Mouse (Mus musculus): ENCODE results near the gene Gm28048.

Gene Gm28048

DNA sequence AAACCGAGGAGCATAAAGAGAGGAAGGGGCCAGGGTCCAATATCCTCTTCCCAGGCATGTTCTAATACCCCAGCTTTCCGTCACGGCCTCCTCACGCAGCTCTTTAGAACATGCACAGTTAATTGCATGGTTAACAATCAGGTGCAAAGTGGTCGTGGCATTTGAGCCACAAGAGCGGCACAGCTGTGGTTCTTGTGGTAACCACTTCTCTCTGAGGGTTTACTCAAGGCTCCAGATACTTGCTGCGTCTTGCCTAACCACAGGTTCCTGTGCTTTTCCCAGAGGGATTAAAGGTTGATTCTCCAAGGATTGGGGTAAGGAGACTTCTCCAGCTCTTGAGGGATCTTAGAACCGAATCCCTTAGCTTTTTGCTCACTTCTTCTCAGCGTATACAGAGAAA lies 90.6 kb downstream of the Gm28048 start:
- DNase-seq (ENCODE audit: low spot score): no peak

DNA sequence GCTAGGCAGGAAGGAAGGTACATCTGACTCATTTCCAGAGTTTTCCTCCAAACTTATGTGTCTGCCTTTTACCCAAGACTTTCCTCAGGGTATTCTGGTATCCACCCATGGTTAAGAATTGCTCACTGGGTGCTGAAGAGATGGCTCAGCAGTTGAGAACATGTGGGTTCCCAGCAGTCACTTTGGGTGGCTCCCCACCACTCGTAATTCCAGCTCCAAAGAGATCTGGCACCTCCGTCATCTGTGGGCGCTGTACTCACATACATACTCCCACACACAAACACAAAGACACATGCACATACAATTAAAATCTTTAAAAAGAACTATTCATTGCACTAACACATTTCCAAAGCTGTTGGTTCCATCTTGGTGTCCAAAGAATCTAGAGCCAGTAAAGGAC lies 92.7 kb downstream of the Gm28048 start:
- DNase-seq (ENCODE audit: low spot score): no peak

DNA sequence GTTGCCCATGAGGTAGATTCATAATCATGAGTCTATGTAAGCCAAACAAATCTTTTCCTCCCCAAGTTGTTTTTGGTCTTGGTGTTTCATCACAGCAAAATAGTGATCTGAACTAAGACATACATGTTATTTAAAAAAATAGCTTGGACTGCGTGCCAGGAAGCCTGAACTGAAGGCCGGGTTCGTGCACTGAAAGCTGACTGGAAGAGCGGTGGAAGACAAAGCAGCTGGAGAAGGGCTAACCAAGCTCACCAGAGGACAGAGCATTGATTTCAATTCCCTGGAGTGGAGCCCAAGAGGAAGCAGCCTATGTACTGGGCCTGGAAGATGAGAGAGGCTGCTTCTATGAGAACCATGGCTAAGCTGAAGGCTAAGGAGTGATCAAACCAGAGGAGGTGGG lies 94.9 kb downstream of the Gm28048 start:
- DNase-seq (ENCODE audit: low spot score): no peak

DNA sequence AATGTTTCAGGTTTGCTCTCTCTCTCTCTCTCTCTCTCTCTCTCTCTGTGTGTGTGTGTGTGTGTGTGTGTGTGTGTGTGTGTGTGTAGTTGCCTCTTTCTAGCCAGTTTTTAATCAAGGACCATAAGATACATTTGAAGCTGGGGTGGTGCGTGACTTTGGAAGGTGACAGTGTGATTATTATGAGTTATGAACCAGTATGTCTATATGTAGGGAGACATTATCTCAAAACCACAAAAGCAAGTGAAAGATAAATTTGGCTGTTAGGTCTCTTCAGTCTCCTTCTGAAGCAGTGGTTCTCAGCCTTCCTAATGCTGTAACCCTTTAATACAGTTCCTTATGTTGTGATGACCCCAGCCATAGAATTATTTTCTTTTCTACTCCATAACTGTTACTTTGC lies 96.5 kb downstream of the Gm28048 start:
- DNase-seq (ENCODE audit: low spot score): no peak

DNA sequence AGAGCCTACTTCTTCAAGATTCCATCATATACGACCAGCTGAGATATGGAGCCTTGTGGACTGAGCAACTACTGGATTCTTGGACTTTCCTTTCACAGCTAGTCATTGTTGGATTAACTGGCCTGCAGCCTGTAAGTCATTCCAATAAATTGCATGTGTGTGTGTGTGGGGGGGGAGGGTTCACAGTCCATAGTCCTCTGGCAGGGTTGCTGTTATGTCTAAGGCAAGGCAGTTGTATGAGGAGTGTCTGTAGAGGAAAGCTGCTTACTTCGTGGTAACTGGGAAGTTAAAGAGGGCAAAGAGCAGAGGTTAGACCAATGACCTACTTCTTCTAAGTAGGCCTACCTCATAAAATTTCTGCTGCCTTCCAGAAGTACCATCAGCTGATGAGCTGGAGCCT lies 98.2 kb downstream of the Gm28048 start:
- no peak for DNase-seq (ENCODE audit: low spot score)

DNA sequence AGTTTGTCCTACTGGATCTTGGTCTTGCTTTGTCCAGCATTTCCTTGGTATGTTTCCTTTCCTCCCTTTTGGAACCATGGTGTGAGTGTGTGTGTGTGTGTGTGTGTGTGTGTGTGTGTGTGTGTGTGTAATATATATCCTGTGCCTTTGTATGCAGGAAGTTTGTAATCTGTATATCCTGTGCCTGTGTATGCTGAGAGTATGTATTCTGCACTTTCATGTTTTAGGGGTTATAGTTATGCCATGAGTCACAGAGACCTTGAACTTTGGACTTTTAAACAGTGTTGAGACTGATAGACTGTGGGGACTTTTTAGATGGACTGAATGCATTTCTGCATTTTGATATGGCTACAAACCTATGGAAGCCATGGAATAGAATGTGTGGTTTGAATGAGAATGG lies 99.0 kb downstream of the Gm28048 start:
- no peak for DNase-seq (ENCODE audit: low spot score)

DNA sequence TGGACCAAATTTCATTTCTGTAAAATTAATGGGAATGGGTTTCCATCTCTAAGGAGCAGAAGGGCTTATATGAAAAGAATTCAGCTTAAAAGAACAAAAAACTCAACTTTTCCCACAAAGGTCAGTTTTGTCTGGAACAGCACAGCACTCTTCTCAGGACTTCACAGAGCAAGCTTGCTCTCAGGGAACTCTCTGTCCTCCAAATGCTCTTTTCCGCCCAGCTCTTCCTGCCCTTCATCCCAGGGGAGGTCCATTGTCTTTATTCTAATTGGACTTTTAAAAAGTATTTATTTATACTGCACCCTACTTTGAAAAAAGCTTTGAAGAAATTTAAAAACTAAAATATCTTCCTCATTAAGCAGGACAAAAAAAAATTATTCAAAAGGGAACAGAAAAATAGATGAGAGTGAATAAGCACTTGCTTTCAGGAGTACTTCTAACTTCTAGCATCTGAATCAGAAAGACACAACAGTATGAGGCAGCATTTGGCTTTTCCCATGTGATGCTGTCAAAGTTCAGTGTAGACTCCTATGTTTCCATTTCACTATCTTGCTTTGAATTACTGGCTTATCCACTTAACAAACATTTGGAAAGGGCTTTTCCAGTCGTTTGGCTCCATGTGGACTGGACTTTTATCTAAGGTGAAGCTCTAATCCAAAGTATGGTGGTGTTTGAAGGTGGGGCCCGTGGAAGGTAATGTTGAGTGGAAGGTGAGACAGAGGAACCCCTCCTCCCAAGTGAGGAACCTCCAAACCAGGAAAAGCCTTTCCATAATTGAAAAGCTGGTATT lies 101.3 kb downstream of the Gm28048 start:
- DNase-seq (ENCODE audit: low spot score): no peak

DNA sequence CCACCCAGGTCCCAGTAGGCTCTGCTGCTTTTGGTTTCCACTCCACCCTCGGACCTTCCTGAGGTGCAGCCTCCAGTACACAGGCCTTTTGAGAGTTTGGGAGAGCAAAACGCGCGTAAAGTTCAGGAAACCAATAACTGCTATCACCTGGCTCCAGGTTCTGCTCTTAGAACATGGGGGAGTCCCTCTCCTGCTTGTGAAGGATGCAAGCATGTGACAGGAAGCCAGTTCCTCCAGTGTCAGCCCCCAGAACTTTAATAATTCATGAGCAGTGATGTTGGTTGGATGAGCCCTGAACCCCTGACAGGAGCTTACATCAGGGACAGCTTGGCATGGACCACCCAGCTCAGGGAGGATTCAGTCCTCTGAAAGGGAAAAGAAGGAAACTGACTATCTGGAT lies 102.2 kb downstream of the Gm28048 start:
- DNase-seq (ENCODE audit: low spot score): no peak

DNA sequence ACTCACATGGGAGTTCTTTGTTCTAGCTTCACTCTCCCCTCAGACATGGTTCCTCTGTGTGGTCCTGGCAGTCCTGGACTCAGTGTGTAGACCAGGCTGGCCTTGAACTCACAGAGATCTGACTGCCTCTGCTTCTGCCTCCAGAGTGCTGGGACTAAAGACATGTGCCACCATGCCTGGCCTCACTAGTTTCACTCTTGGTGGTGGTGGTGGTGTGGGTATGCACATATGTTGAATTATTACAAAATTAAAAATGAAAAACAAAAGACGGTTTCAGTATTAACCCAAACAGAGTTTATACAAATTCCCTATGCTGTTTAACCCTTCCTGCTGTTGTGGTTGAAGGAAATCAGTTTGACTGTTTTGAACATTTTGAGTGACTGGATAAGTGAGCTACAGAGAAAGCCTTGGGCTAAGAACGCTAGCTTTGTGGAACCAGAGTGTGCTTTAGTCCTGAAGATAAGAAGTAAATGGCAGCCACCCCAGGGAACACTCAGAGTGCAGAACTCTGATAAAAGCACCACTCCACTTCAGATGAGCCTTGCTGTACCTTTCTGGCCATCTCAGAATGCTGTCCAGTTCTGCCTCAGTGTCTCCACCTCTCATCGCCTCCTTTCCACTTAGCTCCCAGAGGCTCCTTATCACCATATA lies 105.1 kb downstream of the Gm28048 start:
- DNase-seq (ENCODE audit: low spot score): no peak

DNA sequence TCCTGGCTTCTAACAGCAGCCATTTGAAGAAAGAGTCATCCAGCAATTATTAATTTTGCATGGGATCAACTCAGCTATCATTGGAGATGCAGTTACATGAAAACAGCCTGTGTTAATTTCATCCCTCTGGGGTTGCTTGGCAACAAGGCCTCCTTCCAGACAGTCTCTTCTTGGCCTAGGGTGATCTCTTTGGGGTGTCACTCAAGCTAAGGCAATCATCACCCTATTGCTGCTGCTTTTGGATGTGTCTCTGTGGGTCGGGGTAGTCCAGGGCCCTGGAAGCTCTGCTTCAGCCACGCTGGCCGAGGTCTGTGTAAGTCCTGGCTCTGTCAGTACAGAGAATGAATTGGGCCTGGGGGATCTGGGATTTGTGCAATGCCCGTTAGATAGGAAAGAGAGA lies 106.6 kb downstream of the Gm28048 start:
- DNase-seq (ENCODE audit: low spot score): no peak

DNA sequence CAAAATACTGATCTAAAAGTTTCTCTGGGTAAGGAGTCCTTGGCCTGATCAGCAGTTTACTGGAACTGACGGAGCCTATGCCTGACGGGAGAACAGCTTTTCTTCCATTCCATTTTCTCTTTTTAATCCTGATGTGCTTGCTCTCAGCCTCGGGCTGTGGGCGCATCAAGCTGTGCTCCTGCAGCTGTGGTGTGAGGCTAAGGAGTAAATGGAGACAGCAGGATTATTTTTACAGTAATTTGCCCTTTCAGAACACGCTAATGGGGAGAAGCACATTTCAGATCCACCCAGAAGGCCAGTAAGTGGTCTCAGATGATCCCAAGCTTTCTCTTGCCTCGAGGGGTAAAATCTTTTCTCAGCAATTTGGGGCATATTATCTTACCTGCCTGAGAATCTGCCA lies 107.1 kb downstream of the Gm28048 start:
- DNase-seq (ENCODE audit: low spot score): no peak

DNA sequence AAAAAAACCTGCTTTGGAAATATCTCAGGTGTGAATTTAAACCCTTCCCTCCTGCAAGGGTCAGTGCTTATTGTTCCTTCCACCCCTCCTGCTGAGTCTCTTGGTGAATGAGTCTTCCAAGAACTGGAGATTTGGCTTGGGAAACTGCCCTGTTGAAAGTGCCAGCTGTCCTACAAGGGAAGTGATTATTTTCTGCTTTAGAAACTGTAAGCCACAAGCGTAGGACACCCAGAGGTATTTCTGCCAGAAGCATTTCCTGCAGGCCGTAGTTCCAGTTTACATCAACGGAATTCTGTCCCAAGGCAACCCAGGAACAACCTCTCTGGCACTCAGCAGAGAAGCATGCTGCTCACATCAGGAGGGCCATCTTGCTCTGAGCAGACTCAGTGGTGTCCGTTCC lies 108.5 kb downstream of the Gm28048 start:
- no peak for DNase-seq (ENCODE audit: low spot score)

DNA sequence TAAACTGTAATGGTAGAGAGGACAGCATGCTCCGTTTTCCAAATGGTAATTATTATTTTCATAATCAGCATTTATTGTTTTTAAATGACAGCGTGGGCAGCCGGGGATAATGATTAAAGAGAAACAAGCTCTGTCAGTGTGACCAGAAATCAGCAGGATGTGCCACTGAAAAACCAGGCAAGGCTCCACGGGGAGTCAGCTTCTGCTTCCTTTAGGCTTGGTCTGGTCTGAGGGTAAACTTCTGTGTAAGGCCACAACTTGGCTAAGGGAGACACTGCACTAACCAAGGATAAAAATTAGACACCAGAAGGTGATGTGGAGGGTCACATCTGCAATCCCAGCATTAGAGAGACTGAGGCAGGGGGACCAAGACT lies 109.6 kb downstream of the Gm28048 start:
- no peak for DNase-seq (ENCODE audit: low spot score)

DNA sequence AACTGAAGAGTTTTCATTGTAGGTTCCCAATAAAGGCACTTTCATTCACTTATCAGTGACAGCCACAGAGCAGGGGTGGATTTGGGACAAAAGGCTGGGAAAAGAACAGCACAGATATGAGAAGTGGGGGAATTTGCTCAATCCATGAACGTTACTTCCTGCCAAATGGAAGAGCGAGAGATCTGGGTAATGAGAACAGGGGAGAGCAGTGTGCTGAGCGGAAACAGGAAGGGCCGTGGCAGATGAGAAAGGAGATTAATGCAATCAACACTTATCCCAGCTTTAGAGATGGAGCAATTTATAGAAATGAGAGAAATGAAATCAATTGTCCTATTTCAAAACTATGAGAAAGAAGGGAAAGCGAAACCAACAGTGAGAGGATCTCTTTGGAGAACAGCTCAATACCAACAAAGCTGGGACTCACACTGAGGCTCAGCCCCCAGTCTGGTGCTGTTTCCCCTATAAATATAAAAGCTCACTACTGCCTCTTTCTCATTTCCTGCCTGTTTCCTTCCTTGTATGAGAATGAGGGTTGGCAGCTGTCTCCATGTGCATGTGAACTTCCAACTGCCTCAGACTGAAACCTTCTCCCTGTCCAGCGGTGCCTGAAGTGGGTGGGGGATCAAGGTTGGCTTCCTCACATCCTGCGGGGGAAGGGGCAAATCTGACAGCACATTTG lies 110.1 kb downstream of the Gm28048 start:
- DNase-seq (ENCODE audit: low spot score): no peak

DNA sequence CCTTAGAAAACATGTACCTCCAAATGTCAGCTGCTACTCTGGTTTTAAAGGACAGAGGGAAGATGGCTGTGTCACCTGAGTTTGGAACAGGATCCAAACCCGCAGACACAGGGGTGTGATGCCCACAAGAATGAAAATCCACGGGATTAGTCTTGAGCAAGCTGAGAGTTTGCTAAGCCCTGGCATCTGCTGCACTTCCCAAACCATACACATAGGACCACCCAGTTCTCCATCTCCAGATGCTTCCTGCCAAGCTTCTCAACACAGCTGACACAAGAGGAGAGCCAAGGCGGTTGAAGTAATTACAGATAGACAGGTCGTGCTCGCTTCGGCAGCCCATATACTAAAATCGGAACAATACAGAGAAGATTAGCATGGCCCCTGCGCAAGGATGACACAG lies 113.3 kb downstream of the Gm28048 start:
- DNase-seq (ENCODE audit: low spot score): no peak

DNA sequence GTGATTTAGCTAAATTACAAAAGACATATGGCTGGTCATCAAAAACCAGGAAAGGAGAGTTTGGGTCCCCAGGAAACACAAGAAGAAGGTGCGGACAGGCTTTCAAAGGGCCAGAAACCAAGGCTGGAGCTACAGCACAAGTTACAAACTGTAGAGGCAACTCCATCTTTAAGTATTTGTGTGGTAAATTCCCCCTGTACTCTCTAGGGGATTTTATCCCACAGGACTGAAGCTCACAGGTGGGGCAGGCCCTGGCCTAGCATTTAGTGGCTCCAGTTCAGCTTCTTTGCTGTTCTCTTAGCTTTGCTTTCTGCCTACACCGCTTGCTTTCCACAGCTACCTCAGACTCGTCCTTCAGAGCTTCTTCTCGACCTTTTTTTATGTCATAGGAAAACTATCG lies 114.2 kb downstream of the Gm28048 start:
- no peak for DNase-seq (ENCODE audit: low spot score)

DNA sequence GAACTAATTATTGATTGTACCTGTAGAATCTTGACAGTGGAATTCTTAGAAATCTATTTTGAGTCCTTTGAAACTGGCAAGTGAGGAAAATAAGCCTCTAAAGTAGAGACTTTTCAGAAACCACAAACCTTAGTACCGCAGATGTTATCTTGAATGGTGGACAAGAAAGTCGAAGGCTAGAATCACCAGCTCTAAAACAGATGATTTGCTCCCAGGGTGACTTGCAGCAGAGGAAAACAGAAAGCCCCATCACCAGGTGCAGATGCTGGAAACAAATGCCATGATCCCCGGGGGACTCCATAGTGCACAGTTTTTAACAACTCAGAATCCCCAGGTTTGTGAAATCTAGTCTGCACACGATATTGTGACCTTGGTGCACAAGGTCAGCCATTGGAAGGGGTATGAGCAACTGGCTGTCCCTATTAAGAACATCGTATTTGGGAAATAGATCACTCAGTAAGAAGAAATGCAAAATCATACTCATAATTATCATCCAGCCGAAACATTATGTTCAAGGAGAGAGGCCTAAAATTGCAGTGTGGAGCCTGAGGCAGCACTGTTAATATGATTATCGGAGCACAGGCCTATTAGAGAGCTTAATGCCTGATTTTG lies 116.1 kb downstream of the Gm28048 start:
- no peak for DNase-seq (ENCODE audit: low spot score)

DNA sequence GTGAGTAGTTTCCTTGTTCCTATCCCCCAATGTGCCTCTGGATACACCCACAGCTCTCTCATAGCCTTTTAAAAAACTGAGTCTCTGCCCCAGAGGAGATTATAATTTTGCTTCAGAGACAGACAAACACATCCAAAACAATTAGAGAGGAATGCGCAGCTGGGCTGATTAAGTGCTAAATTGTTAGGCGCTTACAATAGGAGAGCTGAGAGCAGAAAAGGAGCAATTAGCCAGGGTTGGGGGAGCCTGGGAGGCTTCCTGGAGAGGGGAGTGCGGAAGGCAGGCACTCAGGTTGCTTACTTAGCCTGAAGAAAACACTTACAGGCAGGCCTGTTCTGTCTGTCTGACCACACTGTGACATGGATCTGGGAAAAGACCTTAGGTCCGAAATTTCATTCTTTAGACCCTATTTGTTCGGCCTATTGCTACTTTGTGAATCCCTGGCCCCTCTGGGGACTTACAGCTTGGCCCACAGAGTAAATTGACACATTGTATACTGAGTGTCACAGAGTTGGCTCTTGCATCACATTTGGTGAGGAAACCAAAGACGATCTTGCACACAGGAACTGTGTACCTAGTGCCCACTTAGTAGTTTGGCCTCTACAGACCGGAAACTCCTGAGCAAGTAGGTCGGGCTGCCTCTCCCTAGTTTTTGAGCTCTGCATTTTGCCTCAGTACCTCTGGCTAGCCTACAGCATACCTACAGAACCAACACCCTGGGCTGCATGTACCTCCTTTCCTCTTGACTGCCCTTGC lies 117.4 kb downstream of the Gm28048 start:
- DNase-seq (ENCODE audit: low spot score): no peak

DNA sequence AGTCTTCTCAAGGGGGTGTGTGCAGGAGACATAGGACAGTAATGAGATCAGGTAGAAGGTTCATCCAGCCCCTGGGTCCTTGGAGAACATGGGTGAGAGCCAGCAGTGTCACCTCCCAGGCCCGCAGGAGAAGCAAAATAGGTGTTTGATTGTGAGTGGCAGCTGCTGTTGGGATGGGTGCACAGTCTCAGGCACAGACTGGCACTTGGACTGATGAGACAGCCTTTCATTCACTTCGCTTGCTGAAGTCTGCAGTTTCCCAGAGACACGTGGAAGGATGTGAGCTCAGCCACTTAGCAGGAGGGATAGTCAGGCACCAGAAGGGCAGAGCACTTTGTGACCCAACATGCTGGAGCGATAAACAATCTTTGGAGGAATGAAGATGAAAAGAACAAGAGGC lies 118.3 kb downstream of the Gm28048 start:
- no peak for DNase-seq (ENCODE audit: low spot score)

DNA sequence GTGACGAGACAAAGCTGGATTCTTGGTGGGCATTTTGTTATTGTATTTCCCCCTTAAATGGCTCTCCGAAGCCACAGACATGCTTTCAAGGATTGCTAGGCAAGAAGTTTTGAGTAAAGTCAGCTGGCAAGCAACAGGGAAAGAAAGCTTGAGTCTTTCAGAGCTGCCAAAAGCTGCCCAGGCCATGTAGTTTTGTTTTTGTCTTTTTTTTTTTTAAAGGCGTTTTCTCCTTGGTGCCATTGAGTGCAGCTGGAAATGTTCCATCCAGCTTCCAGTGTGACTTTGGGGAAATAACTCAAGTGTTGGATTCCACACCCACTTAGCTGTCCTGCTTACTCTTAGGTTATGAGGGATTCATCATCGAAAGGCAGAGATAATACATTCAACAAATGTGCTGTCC lies 120.6 kb downstream of the Gm28048 start:
- no peak for DNase-seq (ENCODE audit: low spot score)

DNA sequence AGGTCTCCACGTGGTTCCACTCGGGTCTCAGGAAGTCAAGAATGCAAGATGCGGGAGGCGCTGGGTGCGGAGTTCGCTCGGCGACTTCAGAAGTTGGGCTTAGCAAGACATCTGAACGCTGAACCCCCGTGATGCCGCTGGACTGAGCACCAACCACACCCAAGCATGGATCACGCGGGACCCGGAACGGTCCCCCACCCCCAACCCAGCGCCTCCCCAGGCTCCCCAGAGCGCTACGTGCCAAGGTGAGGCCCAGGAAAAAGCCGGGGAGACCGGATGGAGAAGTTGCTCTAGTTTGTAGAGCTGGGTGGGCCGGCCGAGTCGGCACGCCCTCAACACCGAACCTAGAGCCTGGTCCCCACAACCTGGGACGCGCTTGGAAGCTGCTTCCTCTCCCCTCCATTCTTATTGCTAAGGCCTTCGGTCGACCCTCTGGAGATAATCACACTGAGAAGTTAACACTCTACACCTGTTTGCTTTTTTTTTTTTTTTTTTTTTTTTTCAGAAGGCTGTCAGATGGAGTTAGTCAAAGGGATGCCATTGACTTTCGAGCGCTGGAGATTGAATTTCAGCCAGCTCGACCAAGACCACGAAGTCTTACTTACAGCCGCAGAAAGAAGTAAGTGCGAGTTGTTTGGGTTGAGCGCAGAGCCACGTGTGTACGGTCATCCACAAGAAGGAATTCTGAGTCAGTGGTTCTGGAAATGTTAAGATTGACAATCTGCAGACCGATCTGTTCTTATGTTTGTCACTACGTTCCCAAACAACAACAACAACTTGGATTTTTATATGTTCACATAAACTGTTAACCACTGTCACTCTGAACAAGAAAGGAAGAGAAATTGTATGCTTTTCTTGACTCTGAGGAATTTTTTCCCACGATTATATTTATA lies 121.3 kb downstream of the Gm28048 start, which contains the start of gene B3gnt2:
B3gnt2 (minus strand) TSS at position 627 of the 893 bp plus-strand sequence.
- DNase-seq (ENCODE audit: low spot score): peak; percentile 70
